8 mouse cellular contexts compared by ENCODE assay signal in genomic region chr9:98296383-98297201, GRCm38 (mm10). TPM values are rescaled to one million over a fixed set of nuclear protein-coding genes. Genes with fewer than 3 reads are reported as not detected.
DNase-seq lines count a peak whose midpoint lies in the region; ATAC-seq and TF ChIP-seq lines count a peak whose summit lies in the region.

No protein-coding gene starts in this region.

- H3K27ac ChIP-seq in bone marrow, adult 2 months (ENCODE audit: control insufficient read depth, insufficient read depth, low read depth, low read length, poor library complexity) = peak overlapping the region; percentile 89
- peak overlapping the region; percentile 82 for H3K27ac ChIP-seq in embryonic facial prominence, embryonic 15.5 days (replicated peaks)
- no peak overlapping the region for H3K27ac ChIP-seq in limb, embryonic 14.5 days (replicated peaks; ENCODE audit: low read depth, low read length)
- no peak overlapping the region; the same call in 1 of the 2 replicates for H3K27ac ChIP-seq in midbrain, postnatal 0 days (ENCODE audit: low read depth, low read length)

- TF ChIP-seq CTCF in bone marrow, adult 2 months (IDR thresholded peaks at IDR 0.05; ENCODE audit: control insufficient read depth, insufficient read depth, low read length) = peak; percentile 3; the same call in 1 of the 2 replicates
- TF ChIP-seq CTCF in midbrain, postnatal 0 days (IDR thresholded peaks at IDR 0.05) = no peak

- peaks cover 2% of the 10 kb centered on the region; the same call in 1 of the 2 replicates for H3K4me1 ChIP-seq in bone marrow, adult 2 months (ENCODE audit: control insufficient read depth, insufficient read depth, low read length)
- peaks cover 6% of the 10 kb centered on the region for H3K4me1 ChIP-seq in embryonic facial prominence, embryonic 15.5 days
- peaks cover 4% of the 10 kb centered on the region for H3K4me1 ChIP-seq in limb, embryonic 14.5 days (ENCODE audit: control insufficient read depth, insufficient read depth, low read length)
- peaks cover 3% of the 10 kb centered on the region; the same call in 1 of the 2 replicates for H3K4me1 ChIP-seq in midbrain, postnatal 0 days (ENCODE audit: insufficient read depth, low read length)

- peak overlapping the region; percentile 31 for H3K9ac ChIP-seq in embryonic facial prominence, embryonic 15.5 days
- peak overlapping the region; percentile 55 for H3K9ac ChIP-seq in limb, embryonic 14.5 days (ENCODE audit: low read depth, low read length, severe bottlenecking)
- peak overlapping the region; percentile 44 for H3K9ac ChIP-seq in midbrain, postnatal 0 days (replicated peaks; ENCODE audit: low read length, poor library complexity, severe bottlenecking)

- H3K4me3 ChIP-seq in bone marrow, adult 2 months (replicated peaks; ENCODE audit: control insufficient read depth, low read depth, low read length) = peak overlapping the region; percentile 86
- peak overlapping the region; percentile 64 for H3K4me3 ChIP-seq in embryonic facial prominence, embryonic 15.5 days (replicated peaks)
- H3K4me3 ChIP-seq in limb, embryonic 14.5 days (replicated peaks; ENCODE audit: low read length) = peak overlapping the region; percentile 54
- H3K4me3 ChIP-seq in midbrain, postnatal 0 days (ENCODE audit: low read depth, low read length) = peak overlapping the region; percentile 45

- peak; percentile 68; the same call in 1 of the 2 replicates for TF ChIP-seq POLR2A in bone marrow, adult 2 months (IDR thresholded peaks at IDR 0.05; ENCODE audit: borderline replicate concordance, control insufficient read depth, low read depth, low read length)
- 0 out of 2 replicates have a peak, but pooled peaks have one; percentile 32 for TF ChIP-seq POLR2A in limb, embryonic 14.5 days (IDR thresholded peaks at IDR 0.05; ENCODE audit: borderline replicate concordance, extremely low read depth, insufficient read depth, insufficient read length)

- under 1% methylated on average over 56 of the region's 56 CpGs for WGBS in bone marrow, adult 2 months
- whole genome bisulfite sequencing in embryonic facial prominence, embryonic 15.5 days = under 1% methylated on average over 56 of the region's 56 CpGs
- under 1% methylated on average over 56 of the region's 56 CpGs for WGBS in limb, embryonic 14.5 days
- 2% methylated on average over 56 of the region's 56 CpGs for WGBS in midbrain, postnatal 0 days

- H3K9me3 ChIP-seq in embryonic facial prominence, embryonic 15.5 days (replicated peaks) = no peaks in the 10 kb centered on the region
- H3K9me3 ChIP-seq in limb, embryonic 14.5 days (ENCODE audit: control insufficient read depth, low read length) = no peaks in the 10 kb centered on the region
- H3K9me3 ChIP-seq in midbrain, postnatal 0 days (ENCODE audit: low read length) = no peaks in the 10 kb centered on the region

- peak; percentile 53 for DNase-seq in 3T3-L1 (ENCODE audit: low read depth, low spot score)
- peak; percentile 88 for DNase-seq in heart, adult 8-10 months (ENCODE audit: low spot score)
- DNase-seq in kidney, adult 9 months = peak; percentile 96
- peak; percentile 86 for DNase-seq in limb, embryonic 14.5 days (ENCODE audit: low spot score)
- DNase-seq in midbrain, postnatal 0 days (ENCODE audit: low spot score) = peak; percentile 69
- DNase-seq in spleen, postnatal 14 days (ENCODE audit: low spot score in 2 of 2) = peak; percentile 87 to 88

- ATAC-seq in embryonic facial prominence, embryonic 15.5 days (ENCODE audit: insufficient number of reproducible peaks, low FRiP score, low TSS enrichment, low read depth) = peak; percentile 69
- ATAC-seq in limb, embryonic 14.5 days (ENCODE audit: low FRiP score, low read depth) = peak; percentile 86
- peak; percentile 78 for ATAC-seq in midbrain, postnatal 0 days (ENCODE audit: low FRiP score)

- H3K27me3 ChIP-seq in embryonic facial prominence, embryonic 15.5 days = no peaks in the 10 kb centered on the region
- no peaks in the 10 kb centered on the region for H3K27me3 ChIP-seq in limb, embryonic 14.5 days (ENCODE audit: control insufficient read depth, insufficient read depth, low read length)
- H3K27me3 ChIP-seq in midbrain, postnatal 0 days (ENCODE audit: insufficient read depth, low read length) = no peaks in the 10 kb centered on the region

- peak overlapping the region; percentile 88 for H3K4me2 ChIP-seq in embryonic facial prominence, embryonic 15.5 days (replicated peaks)
- peak overlapping the region; percentile 79 for H3K4me2 ChIP-seq in limb, embryonic 14.5 days (replicated peaks; ENCODE audit: low read depth, low read length, severe bottlenecking)
- peak overlapping the region; percentile 86 for H3K4me2 ChIP-seq in midbrain, postnatal 0 days (ENCODE audit: low read depth, low read length, poor library complexity, severe bottlenecking)

- H3K36me3 ChIP-seq in embryonic facial prominence, embryonic 15.5 days = no peaks in the 10 kb centered on the region
- no peaks in the 10 kb centered on the region for H3K36me3 ChIP-seq in limb, embryonic 14.5 days (ENCODE audit: control insufficient read depth, insufficient read depth, low read length)
- H3K36me3 ChIP-seq in midbrain, postnatal 0 days (ENCODE audit: insufficient read depth, low read length) = no peaks in the 10 kb centered on the region

RNA-seq across cellular contexts. Expression of gene Nmnat3, which starts 9.4 kb away (rescaled TPM):
- polyA plus RNA-seq in bone marrow, adult 2 months (2011; ENCODE audit: insufficient read depth, insufficient read length, low replicate concordance, missing spikeins) = 18.9 and 24.2 TPM in 2 replicates
- 6.5 and 7.9 TPM in 2 replicates for polyA plus RNA-seq in embryonic facial prominence, embryonic 15.5 days (2015; fragmentation: Nextera tagmentation; extraction: Ambion mirVana)
- total RNA-seq in heart, adult 8-10 months (2022) = 10 to 100 TPM; 17.2 to 24.1 (median 19.5) TPM
- polyA plus RNA-seq in limb, embryonic 14.5 days (2012; rRNA removed) = 3.5 and 3.9 TPM in 2 replicates
- 5.9 and 7.1 TPM in 2 replicates for polyA plus RNA-seq in limb, embryonic 14.5 days (2014; fragmentation: Nextera tagmentation; extraction: Ambion mirVana)
- 0.88 and 1.6 TPM in 2 replicates for total RNA-seq in midbrain, postnatal 0 days (2014; rRNA removed)
- polyA plus RNA-seq in midbrain, postnatal 0 days (2015; fragmentation: Nextera tagmentation; extraction: Ambion mirVana) = 1.0 and 1.5 TPM in 2 replicates

Comparison
In these comparisons a context has a peak if more than half of its experiments do, and no peak if none do; other contexts are left out.
1. H3K27ac ChIP-seq: peak in bone marrow, adult 2 months (single experiment) and embryonic facial prominence, embryonic 15.5 days (single experiment); none in limb, embryonic 14.5 days (single experiment) and midbrain, postnatal 0 days (single experiment).
2. Peak in every context shown above with its lines, with median percentiles within 50 percentile points of each other: DNase-seq, H3K4me3 ChIP-seq, ATAC-seq, H3K4me2 ChIP-seq and H3K9ac ChIP-seq.